Mouse (Mus musculus): ENCODE measurements around the gene Triobp. TPM values are rescaled to one million over a fixed set of nuclear protein-coding genes. Genes with fewer than 3 reads are reported as not detected.

The Triobp gene
- total RNA-seq, 2 experiments from 2014 or later: 11.8 to 12.7 TPM

DNA sequence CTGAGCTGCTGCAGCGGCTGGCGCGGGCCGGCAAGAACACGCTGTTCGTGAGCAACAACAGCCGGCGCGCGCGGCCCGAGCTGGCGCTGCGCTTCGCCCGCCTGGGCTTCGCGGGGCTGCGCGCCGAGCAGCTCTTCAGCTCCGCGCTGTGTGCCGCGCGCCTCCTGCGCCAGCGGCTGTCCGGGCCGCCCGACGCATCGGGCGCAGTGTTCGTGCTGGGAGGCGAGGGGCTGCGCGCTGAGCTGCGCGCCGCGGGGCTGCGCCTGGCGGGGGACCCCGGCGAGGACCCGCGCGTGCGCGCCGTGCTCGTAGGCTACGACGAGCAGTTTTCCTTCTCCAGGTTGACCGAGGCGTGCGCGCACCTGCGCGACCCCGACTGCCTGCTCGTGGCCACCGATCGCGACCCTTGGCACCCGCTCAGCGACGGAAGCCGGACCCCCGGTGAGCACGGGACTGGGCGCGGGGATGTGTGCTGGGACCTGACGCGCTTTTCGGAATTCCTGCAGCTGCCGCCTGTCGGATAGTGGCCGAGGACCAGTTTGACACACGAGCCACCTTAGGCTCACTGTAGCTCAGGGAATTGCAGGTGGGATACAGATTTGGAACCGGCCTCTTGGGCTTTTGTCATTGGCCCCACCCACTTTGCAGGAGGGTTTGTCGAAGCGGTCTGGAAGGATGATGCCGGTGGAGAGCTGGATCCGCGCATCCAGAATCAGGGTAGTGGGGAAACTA, 33.3 kb upstream of the Triobp start:
- DNase-seq (ENCODE audit: extremely low spot score in 1 of 2, low spot score in 2 of 2): peak; percentile 58 to 68
- TF ChIP-seq CTCF (IDR thresholded peaks at IDR 0.05): no peak
- peak overlapping the region; percentile 89 for H3K27ac ChIP-seq
- H3K4me3 ChIP-seq: peak overlapping the region; percentile 70
- intact Hi-C loops (cut with DNase I): loop anchor here (2.0 kb wide), 1 partner anchor 15 kb away; no protein-coding TSS in a partner anchor

DNA sequence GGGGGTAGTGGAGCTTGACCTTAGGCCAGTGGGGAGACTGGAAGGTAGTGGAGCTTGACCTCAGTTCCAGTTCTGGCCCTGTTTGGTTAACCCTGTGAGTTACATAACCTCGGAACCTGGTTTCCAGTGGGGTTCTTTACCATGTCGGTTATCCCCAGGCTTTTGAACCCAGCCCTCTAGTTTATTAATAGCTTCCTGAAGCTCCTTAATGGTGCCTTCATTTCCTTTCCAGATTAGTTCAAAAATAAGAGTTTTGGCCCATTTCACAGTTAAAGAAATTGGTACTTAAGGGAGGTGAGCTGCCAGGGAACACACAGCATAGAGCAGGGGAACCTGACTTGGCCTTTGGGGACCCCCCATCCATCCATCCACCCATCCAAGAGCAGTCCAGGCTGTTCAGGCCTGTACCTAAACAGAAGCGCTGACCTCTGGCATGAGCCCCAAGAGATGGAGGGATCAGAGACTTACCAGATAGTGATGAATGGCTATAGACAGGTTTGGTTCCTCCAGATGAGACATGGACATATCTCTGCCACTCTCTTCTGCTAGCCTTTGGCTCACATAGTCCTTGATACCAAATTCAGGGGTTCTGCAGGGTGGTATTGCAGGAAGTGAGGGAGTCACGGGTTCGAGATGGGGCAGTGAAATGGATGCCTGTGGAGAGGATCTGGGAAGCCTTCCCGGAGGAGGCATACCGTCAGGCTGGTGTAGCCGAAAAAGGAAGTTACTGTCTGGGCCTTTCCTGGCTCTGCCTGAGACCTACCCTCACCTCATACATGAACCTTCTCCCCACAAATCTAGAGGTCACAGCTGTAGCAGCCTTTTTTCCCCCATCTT, 32.5 kb upstream of the Triobp start:
- TF ChIP-seq CTCF (IDR thresholded peaks at IDR 0.05): no peak
- peak overlapping the region; percentile 70 for H3K4me3 ChIP-seq
- intact Hi-C loops (cut with DNase I): loop anchor here (1.0 to 5.0 kb wide), 3 partner anchors 14 to 157 kb away; no protein-coding TSS in a partner anchor
- H3K27ac ChIP-seq: peak overlapping the region; percentile 89
- no peak for DNase-seq (ENCODE audit: extremely low spot score in 1 of 2, low spot score in 2 of 2)

DNA sequence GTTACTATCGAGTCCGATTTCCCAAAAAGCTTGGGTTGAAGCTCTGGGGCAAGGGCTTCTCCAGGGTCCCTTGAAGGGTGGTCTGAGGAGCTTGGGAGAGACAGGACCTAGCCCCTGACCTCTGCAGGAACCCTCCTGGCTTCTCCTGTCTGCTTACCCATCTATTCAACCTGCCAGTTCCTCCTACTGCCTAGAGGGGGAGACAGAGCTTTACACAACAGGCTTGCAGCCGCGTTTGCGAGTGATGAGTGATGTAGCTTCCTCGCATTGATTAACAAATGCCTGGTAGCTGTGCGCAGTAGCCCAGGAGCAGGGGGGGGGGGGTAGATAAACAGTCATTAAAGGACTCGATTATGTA, 31.9 kb upstream of the Triobp start:
- intact Hi-C loops (cut with DNase I): loop anchor here (1.0 to 5.0 kb wide), 3 partner anchors 13 to 157 kb away; no protein-coding TSS in a partner anchor
- peak; percentile 84 for TF ChIP-seq CTCF (IDR thresholded peaks at IDR 0.05)
- peak overlapping the region; percentile 70 for H3K4me3 ChIP-seq
- H3K27ac ChIP-seq: peak overlapping the region; percentile 89
- peak; percentile 63 to 73 for DNase-seq (ENCODE audit: extremely low spot score in 1 of 2, low spot score in 2 of 2)

DNA sequence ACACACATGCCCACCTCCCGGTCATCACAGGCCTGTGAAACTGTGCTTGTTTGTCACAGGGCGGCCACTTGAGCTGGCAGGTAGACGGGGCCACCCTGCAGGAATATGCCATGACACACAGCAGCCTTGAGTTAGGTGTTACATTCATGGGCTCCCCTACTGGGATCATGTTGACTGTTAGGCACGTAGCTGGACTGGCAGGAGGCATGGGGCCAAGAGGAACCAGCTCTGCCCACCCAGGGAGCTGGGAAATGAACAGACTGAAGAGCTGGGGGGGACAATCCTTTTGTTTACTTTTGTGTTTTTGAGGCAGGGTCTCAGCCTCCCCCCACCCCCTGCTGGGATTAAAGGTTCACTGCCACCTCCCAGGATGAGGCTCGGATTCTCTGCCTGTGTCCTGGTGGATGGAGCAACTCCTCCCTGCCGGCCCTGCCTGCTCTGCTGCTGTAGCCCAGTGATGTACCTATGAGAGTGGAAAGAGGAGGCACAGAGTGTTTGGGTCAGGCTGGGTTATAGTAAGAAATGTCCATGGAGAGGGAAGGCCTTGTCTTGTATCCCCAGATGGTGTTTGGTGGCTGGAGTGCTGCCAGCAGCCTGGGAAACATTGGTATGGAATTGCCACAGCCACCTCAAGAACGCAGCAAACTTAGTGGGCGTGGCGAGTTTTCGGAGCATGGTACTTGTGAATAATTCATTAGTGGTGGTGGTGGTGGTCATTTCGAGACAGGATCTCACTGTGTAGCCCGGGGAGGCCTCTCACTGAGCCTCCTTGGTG, 31.3 kb upstream of the Triobp start:
- intact Hi-C loops (cut with DNase I): loop anchor here (5.0 kb wide), 1 partner anchor 156 kb away; no protein-coding TSS in a partner anchor
- peak in 1 of 2 experiments; percentile 42 for DNase-seq (ENCODE audit: extremely low spot score in 1 of 2, low spot score in 2 of 2)
- Histone ChIP-seq H3K27ac (peak overlapping the region; percentile 66; the same call in 1 of the 2 replicates), H3K4me3 (peak overlapping the region; percentile 70)
- TF ChIP-seq CTCF (IDR thresholded peaks at IDR 0.05): no peak

DNA sequence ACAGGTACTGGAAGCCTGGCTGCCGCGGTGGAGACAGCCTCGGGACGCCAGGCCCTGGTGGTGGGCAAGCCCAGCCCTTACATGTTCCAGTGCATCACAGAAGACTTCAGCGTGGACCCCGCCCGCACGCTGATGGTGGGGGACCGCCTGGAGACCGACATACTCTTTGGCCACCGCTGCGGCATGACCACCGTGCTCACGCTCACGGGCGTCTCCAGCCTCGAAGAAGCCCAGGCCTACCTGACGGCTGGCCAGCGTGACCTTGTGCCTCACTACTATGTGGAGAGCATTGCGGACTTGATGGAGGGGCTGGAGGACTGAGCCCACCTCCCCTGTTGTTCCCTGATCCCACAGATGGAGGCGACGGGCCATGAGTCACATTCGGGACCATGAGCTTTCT, 29.4 kb upstream of the Triobp start:
- intact Hi-C loops (cut with DNase I): loop anchor here (5.0 kb wide), 1 partner anchor 154 kb away; no protein-coding TSS in a partner anchor
- DNase-seq (ENCODE audit: extremely low spot score in 1 of 2, low spot score in 2 of 2): no peak
- H3K4me3 ChIP-seq: no peak overlapping the region
- no peak overlapping the region for H3K27ac ChIP-seq
- no peak for TF ChIP-seq CTCF (IDR thresholded peaks at IDR 0.05)

DNA sequence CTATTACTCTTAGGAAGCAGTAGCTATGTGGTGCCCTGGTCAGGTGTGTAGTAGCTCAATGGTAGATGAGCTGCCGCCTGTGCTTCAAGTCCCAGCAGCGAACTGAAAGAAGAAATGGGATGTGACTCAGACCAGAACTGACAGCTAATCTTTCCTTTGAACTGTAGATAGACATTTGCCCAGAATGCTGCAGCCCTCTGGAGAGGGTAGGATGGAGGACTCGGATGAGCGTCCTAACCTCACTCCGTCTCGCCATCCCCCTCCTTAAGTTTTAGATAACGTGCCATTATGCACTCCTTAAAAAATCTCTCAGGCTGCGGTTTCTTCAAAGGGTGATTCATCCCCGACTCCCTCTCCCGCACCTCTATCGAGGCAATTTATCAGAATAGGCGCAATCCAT, 27.6 kb upstream of the Triobp start:
- TF ChIP-seq CTCF (IDR thresholded peaks at IDR 0.05): no peak
- Histone ChIP-seq H3K4me3 (no peak overlapping the region), H3K27ac (no peak overlapping the region)
- DNase-seq (ENCODE audit: extremely low spot score in 1 of 2, low spot score in 2 of 2): no peak
- intact Hi-C loops (cut with DNase I): loop anchor here (5.0 kb wide), 1 partner anchor 152 kb away; no protein-coding TSS in a partner anchor

DNA sequence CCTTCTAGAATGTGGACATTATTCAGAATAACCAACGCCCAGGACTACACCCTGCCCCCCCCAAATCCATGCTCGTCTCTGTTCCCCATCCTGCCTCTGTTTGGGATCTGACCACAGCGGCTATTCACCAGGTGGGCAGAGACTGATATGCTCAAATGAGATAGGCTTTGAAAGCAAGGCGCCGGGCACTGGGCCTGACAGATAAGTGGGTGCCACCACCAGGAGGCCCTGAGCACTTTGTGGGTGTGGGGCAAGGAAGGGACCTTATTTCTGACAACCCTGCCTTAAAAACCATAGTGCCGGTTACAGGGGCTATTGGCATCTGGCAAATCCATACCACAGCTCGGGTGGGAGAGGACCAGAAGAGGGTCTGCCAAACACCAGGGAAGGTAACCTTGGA, 24.8 kb upstream of the Triobp start:
- Histone ChIP-seq H3K27ac (no peak overlapping the region), H3K4me3 (no peak overlapping the region)
- no peak for TF ChIP-seq CTCF (IDR thresholded peaks at IDR 0.05)
- DNase-seq (ENCODE audit: extremely low spot score in 1 of 2, low spot score in 2 of 2): no peak
- intact Hi-C loops (cut with DNase I): no loop called here

DNA sequence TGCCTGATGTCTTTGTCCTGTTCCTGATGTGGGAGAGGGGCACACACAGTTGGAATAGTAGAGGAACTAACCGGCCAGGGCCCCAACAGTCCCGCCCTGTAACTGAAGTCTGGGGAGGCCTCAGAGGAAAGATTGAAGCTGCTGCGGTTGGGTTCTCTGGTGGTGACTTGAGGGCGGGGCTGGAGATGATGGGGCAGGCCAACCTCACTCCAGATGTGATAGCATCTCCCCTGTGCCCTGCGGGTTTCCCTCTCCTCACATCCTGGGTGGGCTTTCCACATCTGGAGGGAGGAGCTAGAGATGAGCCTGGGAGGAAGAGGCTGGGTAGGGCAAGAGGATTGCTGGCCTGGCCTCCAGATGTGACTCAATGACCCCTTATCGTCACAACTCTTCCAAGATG, 23.9 kb upstream of the Triobp start:
- Histone ChIP-seq H3K27ac (no peak overlapping the region), H3K4me3 (no peak overlapping the region)
- no peak for TF ChIP-seq CTCF (IDR thresholded peaks at IDR 0.05)
- intact Hi-C loops (cut with DNase I): no loop called here
- DNase-seq (ENCODE audit: extremely low spot score in 1 of 2, low spot score in 2 of 2): no peak

DNA sequence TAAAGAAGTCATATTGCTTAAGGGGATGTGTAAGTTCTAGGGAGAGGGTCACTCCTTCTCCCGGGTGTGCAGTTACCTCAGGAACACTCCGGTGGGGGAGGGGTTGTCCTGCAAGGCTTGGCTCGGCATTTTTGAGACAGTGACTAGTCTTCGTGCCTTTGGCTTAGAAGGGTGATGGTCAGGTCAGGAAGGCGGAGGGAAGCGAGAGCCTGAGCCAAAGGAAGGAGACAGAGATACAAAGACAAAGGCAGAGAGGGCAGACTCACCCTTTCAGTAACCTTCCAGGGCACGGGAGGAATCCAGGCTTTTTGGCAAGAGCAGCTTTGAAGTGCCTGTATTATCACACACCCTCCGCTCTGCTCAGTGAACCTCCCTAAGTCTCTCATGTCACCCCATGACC, 22.4 kb upstream of the Triobp start:
- no peak overlapping the region for H3K4me3 ChIP-seq
- intact Hi-C loops (cut with DNase I): no loop called here
- DNase-seq (ENCODE audit: extremely low spot score in 1 of 2, low spot score in 2 of 2): no peak
- no peak overlapping the region for H3K27ac ChIP-seq
- no peak for TF ChIP-seq CTCF (IDR thresholded peaks at IDR 0.05)

DNA sequence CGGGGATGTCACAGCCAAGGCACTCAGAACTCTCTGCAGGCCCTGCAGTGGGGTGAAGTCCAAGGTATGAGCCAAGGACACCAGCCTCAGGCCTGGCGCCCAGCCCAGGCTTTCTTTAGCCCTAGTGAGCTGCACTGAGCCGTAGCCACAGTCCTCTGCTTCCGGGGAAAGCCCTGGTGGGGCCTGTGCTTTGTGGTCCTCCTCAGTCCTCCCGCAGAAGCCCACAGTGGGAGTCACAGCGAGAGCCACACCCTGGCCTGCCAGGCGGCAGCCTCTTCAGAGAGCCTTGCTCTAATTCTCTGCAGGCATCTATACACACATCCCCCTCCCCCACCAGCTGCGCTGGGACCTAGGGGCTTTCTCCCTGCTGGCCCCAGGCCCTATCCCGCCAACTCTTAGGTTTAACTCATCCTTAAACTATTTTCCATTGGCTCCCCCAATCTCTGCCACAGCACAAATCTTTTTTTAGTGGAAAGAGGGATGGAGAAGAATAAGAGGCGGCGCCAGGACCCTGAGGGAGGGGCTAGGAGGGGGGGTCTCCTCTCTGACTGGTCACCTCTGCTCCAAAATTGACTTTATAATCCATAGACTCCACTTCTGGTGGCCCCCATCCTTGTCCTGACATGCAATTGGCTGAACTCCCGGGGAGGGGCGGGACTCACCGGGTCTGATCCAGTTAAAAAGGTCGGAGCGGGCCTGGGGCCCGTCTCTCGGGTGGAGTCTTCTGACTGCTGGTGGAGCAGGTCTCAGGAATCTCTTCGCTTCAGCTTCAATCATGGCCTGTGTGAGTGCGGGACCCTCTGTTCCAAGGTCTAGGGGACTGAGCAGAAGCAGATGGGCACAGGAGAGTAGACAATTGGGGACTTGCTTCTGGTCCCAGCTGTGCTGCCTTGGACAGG, 21.3 kb upstream of the Triobp start, which contains the start of gene Lgals1:
Gene Lgals1 (plus strand): TSS at position 705 of the 899 bp plus-strand sequence.
- no peak for TF ChIP-seq CTCF (IDR thresholded peaks at IDR 0.05)
- peak in 1 of 2 experiments; percentile 47 for DNase-seq (ENCODE audit: extremely low spot score in 1 of 2, low spot score in 2 of 2)
- Histone ChIP-seq H3K27ac (peak within 1 kb of the TSS; percentile 50), H3K4me3 (peak within 1 kb of the TSS; percentile 39; the same call in 1 of the 2 replicates)
- intact Hi-C loops (cut with DNase I): no loop called here
